Mouse (Mus musculus): ENCODE results near the gene Ehd3. TPM values are rescaled to one million over a fixed set of nuclear protein-coding genes. Genes with fewer than 3 reads are reported as not detected.

Ehd3 gene
- 2.6 and 3.6 TPM in 2 replicates for polyA plus RNA-seq (2015; fragmentation: Nextera tagmentation; extraction: Ambion mirVana)

DNA sequence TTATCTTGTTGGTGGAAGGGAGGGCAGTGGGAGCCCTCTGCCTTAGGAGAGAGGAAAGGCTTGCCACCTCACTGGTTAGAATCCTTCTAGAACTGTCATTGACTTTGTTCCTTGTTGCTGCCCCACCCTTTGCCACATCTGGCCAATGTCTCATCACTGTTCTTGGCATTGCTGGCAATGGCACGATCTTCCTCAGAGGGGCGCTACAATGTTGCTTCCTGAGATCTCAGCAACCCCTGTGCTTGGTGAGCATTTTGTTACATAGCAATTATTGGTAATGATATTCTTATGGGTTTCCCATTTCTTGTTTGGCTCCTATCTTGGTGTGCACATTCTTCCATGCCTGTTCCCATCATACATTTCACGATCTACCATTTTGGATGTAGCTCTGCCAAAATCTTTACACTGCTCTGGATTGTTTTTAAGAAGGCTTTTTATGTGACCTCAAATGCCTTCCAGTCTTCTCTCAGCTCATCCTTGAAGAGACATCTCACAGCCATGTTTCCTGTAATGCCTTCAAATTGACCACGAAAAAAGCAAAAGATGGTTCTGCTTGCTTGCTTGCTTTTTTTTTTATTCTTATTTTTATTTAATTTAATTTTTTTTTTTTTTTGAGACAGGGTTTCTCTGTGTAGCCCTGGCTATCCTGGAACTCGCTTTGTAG, at the start of gene Ehd3:
Gene Ehd3 (plus strand): TSS at position 614 of the 664 bp plus-strand sequence.

Other genes starting within 250 kb of the Ehd3 start
- gene Galnt14, start 93.7 kb upstream of the Ehd3 start, polyA plus RNA-seq (2015; fragmentation: Nextera tagmentation; extraction: Ambion mirVana): 0.12 TPM in 1 of 2 replicates, not detected in the other
- gene Xdh, start 146.1 kb downstream of the Ehd3 start, polyA plus RNA-seq (2015; fragmentation: Nextera tagmentation; extraction: Ambion mirVana): 18.9 and 21.6 TPM in 2 replicates
- gene Srd5a2, start 243.8 kb downstream of the Ehd3 start, polyA plus RNA-seq (2015; fragmentation: Nextera tagmentation; extraction: Ambion mirVana): not detected in 2 replicates

Data from spleen, postnatal 0 days (tissue).